Mouse (Mus musculus) lung, postnatal 36 days (tissue): ENCODE measurements around the gene Scg5.

Experiments used
- DNase-seq: peaks from one replicate; pipeline ENCODE4 v3.0.0; 2022; ENCODE audit warnings: mixed read lengths

Scg5 gene

GRCm38 (mm10) chr2:113828943-113829882 is at the start of gene Scg5:
TSS of gene Scg5 (minus strand) at chr2:113829121.
- DNase-seq: peak; percentile 70

DNA sequence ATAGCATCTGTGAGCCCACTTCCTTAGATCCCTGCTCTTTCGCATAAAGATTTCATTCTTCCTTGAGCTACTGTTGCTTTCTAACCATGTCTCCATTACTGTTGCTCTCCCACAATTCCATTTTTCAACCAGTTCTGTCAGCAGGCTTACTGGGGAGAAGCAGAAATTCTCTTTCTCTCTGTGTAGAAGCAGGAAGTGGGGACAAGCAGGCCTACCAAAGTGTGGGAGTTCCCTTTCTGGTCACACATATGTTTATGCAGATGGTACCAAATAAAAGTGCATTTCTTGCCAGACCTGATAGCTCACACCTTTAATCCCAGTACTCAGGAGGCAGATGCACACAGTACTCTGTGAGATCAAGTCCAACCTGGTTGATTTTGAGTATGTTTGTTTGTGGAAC is 41.2 kb upstream of the Scg5 start:
- no peak for DNase-seq

GRCm38 (mm10) chr2:113868404-113868803 is 39.5 kb upstream of the Scg5 start:
- no peak for DNase-seq

DNA sequence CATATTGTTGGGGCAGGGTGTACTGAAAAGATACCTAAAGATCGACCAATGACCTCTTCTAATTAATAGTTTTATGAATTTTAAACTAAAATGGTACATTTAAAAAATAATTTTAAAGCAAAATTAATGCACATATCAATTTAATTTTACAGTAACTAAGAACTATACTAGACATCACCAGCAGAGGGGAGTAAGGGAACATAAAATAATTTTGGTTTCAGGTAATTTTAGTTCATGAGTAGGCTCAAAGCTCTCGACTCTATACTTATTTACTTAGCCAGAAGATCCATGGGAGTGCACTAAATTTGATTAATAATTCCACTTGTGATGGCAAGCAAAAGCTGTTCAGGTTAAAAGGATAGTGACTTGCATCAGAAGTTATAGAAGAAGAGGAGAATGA is 37.2 kb upstream of the Scg5 start:
- peak; percentile 29 for DNase-seq

DNA sequence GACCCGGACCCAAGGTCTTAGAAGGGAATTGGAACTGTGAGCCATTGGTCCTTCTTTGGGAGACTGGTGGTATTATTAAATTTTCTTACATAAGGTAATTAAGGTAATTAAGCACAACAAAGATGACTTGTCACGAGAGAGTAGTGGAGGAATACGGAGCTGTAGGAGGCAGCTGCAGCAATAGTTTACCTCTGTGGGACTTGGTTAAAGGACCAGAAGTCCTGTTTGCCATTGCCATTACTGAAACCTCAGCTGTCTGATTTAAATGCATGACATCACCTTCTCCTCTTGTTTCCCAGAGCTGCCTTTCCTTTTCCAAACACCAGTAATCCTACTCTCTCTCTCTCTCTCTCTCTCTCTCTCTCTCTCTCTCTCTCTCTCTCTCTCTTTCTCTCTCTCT is 20.2 kb upstream of the Scg5 start:
- no peak for DNase-seq

DNA sequence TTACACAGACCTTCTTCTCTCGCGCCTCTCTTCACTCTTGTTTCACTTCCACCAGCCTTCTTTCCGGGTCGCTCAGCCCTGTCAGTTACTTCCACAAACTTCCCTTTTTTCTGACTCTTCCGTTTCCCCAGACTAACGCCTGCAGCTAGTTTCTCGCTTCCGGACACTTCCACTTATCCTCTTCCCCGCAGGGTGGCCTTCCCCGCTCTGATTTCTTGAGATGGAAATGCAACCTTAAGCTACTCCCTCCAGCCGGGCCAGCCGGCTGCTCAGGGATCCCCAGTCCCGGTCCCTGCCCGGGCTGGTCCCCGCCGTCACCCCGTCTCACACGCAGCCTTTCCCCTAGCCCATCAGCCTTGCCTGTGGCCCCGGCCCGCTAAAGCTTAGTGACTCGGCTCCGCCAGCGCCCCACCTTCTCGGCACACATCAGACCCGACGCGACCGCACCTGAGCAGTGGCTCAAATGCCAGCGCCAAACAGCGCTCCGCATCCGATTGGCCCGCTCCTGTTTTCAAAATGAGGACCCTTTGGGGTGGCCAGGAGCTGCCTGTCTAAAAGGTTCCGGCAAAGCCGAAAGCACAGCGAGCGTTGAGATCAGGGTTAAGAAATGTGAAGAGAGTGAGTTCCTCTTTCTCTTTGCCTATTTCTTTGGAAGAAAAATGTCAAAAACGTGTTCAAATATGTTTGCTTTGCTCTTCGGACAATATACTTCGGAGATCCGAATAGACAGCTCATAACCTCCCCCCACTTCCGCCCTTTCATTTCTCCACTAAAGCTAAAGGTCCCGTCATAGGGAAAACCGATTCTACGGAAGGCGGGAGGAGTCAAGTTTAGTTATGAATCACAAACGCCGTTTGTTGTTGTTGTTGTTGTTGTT is 19.6 kb upstream of the Scg5 start, which contains the start of gene Arhgap11a:
Gene Arhgap11a, minus strand, starts transcription at position 417 of the 877 bp plus-strand sequence.
- DNase-seq: peak; percentile 96

DNA sequence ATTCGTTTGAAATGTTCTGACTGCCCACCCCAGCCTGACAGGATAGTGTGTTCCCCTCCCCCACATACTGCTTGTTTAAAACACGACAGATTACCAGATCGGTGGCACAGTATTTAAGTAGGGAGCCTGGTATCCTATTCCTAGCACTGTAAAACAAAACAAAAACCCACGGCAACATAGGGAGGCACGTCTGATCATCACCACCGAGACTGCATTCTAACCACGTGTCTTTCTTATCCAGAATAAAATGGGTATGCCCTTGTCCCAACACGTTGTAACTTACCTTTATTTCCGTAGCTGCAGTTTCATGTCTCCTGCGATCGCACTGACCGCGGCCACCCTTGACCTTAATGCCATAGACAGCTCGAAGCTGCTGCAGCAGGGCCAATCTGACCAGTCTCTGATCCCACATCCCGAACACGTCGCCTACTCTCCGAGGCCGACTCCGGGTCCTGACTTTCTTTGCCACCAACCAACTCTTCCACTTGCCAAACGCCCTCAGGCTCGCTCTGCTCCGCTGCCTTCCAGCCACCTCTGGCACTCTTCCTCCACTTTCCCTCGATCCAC is 18.8 kb upstream of the Scg5 start:
- no peak for DNase-seq

DNA sequence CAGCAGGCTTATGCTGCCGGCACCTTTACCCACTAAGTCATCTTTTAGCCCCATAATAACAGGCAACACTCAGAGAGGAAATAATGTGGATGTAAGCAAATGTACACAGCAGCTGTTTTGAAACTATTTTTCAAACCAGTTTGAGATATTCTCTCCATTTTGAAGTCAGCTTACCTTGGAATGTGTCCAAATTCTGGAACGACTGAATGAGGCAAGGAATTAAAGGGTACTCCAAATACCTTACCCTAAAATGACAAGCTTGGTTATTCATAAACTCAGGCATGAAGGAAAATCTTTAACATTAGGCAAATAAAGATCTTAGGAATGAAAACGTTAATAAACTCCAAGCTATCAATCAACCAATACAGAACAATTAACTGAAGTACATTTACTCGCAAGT is 16.2 kb upstream of the Scg5 start:
- DNase-seq: no peak

- DNase-seq: no peak
Observed at GRCm38 (mm10) chr2:113841656-113842437, 12.9 kb upstream of the Scg5 start.

- peak; percentile 77 for DNase-seq
Observed at GRCm38 (mm10) chr2:113839488-113839887, 10.6 kb upstream of the Scg5 start.

GRCm38 (mm10) chr2:113835219-113835618 is 6.3 kb upstream of the Scg5 start:
- DNase-seq: no peak

DNA sequence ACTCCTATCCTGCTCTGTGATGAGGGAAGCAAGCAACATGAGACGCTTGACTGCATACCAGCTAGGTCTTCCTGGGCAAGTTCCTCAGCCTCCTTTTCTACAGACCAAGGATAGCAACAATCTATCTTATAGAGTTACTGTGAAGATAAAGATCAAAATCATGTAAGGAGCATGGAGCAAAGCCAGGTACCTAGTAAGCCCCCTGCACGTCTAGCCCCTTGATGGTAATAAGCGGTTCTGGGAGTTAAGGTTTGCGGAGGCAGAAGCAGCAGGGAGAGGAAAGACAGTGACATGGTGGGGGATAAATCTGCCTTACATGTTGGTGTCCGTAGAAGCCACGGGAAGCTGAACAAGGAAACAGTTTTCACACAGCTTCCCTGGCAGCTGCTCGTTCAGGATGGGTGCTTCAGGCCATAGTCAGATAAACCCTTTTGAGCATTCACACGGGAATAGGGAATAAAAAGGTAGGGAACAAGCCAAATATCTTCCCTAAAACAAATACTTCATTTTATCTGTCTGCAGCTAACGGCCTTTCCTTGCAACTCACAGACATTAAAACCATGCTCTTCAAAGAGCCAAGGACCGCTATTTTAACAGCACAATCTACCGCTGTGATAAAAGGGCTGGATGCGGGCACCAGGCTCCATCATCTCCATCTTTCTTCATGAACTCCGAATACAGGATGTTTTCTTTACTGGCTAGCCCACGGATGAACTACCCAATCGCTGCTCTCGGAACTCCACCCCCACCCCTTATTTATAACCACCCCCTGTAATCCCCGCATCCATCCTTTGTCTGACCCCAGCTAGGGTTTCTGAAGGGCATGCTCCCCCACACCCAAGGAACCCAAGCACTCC is 607 bp downstream of the Scg5 start:
- no peak for DNase-seq

DNA sequence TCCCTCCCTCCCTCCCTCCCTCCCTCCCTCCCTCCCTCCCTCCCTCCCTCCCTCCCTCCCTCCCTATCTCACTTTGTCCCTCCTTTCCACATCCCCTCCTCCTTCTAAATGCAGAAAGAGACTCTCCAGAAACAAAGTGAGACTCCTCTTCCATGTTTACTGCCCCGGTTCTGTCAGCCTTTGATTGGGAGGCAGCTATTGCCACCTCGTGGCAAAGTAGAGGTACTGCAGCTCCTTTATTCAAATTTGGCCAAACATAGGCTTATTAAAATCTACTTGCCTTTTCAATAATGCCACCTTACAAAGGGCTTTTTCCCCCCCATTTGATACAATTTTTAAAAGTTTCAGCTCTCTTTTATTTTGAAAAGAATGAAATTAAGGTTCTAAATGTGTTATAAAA is 5.0 kb downstream of the Scg5 start:
- DNase-seq: peak; percentile 42

DNA sequence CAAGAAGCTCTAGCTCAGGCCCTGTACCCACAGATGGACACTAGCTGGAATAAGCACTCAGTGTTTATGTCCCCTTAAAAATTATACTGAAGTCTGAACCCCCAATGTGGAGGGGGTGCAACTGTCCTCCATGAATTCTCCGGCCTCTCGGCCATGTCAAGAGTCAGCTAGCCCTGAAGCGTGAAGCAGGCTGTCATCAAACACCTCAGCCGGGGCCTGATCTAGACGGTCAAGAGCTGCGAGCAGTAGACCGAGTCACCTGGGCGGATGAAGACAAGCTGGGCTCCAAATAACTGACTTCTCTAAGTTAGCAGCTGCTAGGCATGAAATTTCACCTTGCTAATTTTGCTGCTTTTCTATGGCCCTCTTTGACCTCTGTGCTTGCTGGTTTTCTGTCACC is 6.6 kb downstream of the Scg5 start:
- DNase-seq: no peak

GRCm38 (mm10) chr2:113821176-113821734 is 7.7 kb downstream of the Scg5 start:
- no peak for DNase-seq

- peak; percentile 51 for DNase-seq
Observed at GRCm38 (mm10) chr2:113820117-113820516, 8.8 kb downstream of the Scg5 start.

DNA sequence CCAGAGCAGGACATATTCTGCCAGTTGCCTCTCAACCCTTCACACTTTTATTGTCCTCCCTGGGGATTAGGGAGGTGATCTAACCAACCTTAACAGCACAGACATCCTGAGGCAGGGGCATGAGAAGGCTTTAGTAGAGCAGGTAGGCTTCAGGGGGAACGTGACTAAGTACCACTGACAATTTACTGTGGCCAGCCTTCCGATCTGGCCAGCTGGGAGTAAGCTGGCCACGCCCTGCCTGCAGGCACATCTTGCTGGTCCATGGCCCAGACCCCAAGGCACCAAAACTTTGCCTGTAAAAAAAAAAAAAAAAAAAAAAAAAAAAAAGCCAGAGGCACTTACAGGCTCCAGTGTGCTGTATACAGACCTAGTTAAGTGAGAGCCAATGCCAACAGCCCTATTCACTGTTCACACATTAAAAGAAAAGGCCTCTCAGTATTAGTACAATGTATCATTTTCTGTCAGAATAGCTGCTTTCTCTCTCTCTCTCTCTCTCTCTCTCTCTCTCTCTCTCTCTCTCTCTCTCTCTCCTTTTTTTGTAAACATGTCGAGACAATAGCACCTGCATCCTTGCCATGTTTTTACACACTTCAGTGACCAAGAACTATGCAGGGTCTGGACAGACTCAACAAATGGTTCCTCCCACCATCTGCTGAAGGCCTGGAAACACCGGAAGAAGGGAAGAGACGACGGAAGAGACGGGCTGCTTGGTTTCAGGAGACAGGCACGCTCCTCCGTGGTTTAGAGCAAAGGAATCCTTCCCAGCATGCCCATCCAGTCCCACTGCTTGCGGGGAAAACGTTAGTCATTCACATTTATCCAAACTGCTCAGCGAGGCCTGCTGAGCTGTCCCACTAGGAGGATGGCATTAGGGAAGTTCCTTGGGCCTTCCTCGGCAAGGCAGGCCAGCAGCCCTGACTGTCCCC is 11.0 kb downstream of the Scg5 start:
- no peak for DNase-seq

DNA sequence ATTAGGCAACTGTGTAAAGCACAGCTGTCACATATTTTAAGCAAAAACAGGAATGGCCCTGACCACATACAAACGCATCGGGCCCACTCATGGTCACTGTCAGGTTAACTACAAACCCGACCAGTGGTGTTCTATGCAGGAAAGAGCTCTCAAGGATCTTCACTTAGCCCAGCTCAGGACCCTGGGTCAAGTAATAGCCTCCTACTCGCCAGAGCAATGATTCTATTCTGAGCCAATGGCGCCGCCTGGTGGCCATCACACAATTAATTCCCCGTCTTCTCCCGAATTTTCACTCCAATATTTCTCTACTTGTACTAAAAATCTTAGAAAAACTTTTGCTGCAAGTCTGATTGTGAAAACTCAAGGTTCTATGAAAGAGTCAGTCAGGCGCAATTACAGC is 21.3 kb downstream of the Scg5 start:
- peak; percentile 64 for DNase-seq

GRCm38 (mm10) chr2:113806851-113807577 is 21.9 kb downstream of the Scg5 start:
- DNase-seq: no peak
